Mouse (Mus musculus): Measurements from ENCODE around the gene Foxa3.

DNA sequence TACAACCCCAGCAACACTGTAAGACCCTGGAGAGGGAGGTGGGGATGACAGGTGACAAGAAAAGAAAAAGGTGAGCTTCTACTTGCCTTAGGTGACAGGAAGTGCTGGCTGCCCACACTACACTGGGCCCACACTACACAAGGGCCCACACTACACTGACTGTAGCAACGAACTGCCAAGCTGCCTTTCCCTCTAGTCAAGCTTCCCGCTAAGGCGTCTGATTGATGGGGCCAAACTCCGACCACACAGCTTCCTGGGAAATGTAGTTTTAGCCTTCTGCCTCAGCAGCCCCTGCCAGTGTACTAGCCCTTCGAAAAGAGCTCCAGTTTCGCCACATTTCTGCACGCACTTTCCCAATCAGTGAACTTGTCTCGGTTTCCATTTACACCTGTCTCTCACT is 55.7 kb downstream of the Foxa3 start:
- TF ChIP-seq EP300 (IDR thresholded peaks at IDR 0.05; ENCODE audit: low read depth), result no peak
- no peak for TF ChIP-seq CTCF (IDR thresholded peaks at IDR 0.05; ENCODE audit: low read depth)

Data from heart, postnatal 0 days (tissue).